Mouse (Mus musculus) thymus, adult 2 months (tissue): ENCODE results near the gene Lmtk3. TPM values are rescaled to one million over a fixed set of nuclear protein-coding genes. Genes with fewer than 3 reads are reported as not detected.

ENCODE experiments used
- DNase-seq: peaks from one replicate; pipeline ENCODE4 v3.0.0; 2021
- H3K27ac ChIP-seq: fragments of 200-500 bp; 2 replicates; pipeline ENCODE4 v1.5.1; 2012; ENCODE audit warnings: low read length, control low read depth; ENCODE audit not compliant: control insufficient read depth, insufficient read depth
- H3K27me3 ChIP-seq: fragments of 200-500 bp; 2 replicates; pipeline ENCODE4 v1.6.1; 2012; ENCODE audit warnings: mild to moderate bottlenecking, low read length, moderate library complexity, mixed read lengths; ENCODE audit not compliant: control insufficient read depth, insufficient read depth
- H3K36me3 ChIP-seq: fragments of 200-500 bp; 2 replicates; pipeline ENCODE4 v1.6.1; 2012; ENCODE audit warnings: mild to moderate bottlenecking, low read length, moderate library complexity; ENCODE audit not compliant: control insufficient read depth, insufficient read depth
- H3K4me1 ChIP-seq: fragments of 200-500 bp; replicated peaks from 2 replicates; pipeline ENCODE4 v1.6.1; 2012; ENCODE audit warnings: low read length; ENCODE audit not compliant: control insufficient read depth, insufficient read depth
- H3K4me3 ChIP-seq: fragments of 200-500 bp; 2 replicates; pipeline ENCODE4 v1.5.1; 2012; ENCODE audit warnings: mild to moderate bottlenecking, low read length, control low read depth, moderate library complexity; ENCODE audit not compliant: control insufficient read depth, insufficient read depth
- CTCF ChIP-seq: fragments of 200-500 bp; IDR thresholded peaks from 2 replicates; pipeline ENCODE4 v1.5.1; 2012; ENCODE audit warnings: mild to moderate bottlenecking, control low read depth, low read length, moderate library complexity, borderline replicate concordance; ENCODE audit not compliant: control insufficient read depth, poor library complexity, insufficient read depth; ENCODE audit errors: extremely low read depth
- POLR2A ChIP-seq: fragments of 200-500 bp; IDR thresholded peaks from 2 replicates; pipeline ENCODE4 v1.6.1; 2012; ENCODE audit warnings: mild to moderate bottlenecking, low read length, control low read depth, moderate library complexity; ENCODE audit not compliant: control insufficient read depth, poor library complexity, insufficient read depth; ENCODE audit errors: extremely low read depth
- WGBS: fragments of 180-500 bp; shearing (Covaris S2); methylation state at CpG from one replicate; pipeline ENCODE4 v1.1.7; 2018; 5-methylcytosine and 5-hydroxymethylcytosine counted together
- polyA plus RNA-seq: library from polyadenylated mRNA; depleted of rRNA; stranded (reverse); fragments of >200 nt; gene quantifications from 2 replicates; pipeline ENCODE4 v1.2.3, GENCODE M21; 2012

The Lmtk3 gene
- polyA plus RNA-seq, 1 experiment = 1.2 TPM

- no peaks in the 10 kb centered on the region for H3K4me1 ChIP-seq
- TF ChIP-seq CTCF = no peak
- no peak for TF ChIP-seq POLR2A
- no peaks in the 10 kb centered on the region for H3K36me3 ChIP-seq
- WGBS = 66% methylated on average over 4 of the region's 4 CpGs
- no peak overlapping the region for H3K27ac ChIP-seq
- DNase-seq = no peak
- H3K4me3 ChIP-seq = no peak overlapping the region
- no peaks in the 10 kb centered on the region for H3K27me3 ChIP-seq
Measured at GRCm38 (mm10) chr7:45771101-45771500, 12.4 kb upstream of the Lmtk3 start.

DNA sequence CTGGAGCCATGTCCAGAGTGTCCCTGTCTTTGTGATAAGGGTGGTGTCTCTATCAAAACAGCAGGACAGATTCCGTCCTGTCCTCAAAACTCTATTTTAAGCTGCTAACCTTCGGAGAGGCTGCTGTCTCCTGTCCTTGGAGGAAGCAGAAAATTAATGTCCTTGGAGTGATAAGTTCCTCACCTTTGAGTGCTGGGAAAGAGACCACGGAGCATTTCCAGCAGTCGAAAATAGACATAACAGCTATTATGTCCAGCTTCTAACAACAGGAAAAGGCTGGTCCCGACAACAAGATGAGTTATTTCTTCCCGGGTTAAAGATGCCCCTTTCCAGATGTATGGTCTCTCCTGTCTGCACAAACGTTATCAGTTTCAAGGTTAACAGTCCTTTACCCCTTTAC is 8.3 kb upstream of the Lmtk3 start:
- no peak for TF ChIP-seq CTCF
- TF ChIP-seq POLR2A = no peak
- no peak for DNase-seq
- peaks cover 12% of the 10 kb centered on the region for H3K4me1 ChIP-seq

GRCm38 (mm10) chr7:45779081-45779641 is 4.4 kb upstream of the Lmtk3 start:
- no peaks in the 10 kb centered on the region; the same call in 1 of the 2 replicates for H3K27me3 ChIP-seq
- peak overlapping the region; percentile 28 for H3K4me3 ChIP-seq
- H3K27ac ChIP-seq = peak overlapping the region; percentile 27
- H3K4me1 ChIP-seq = peaks cover 18% of the 10 kb centered on the region
- DNase-seq = peak; percentile 66
- no peak for TF ChIP-seq CTCF
- 0 out of 2 replicates have a peak, but pooled peaks have one; percentile 22 for TF ChIP-seq POLR2A
- 3% methylated on average over 22 of the region's 22 CpGs for WGBS
- no peaks in the 10 kb centered on the region for H3K36me3 ChIP-seq

More for the DNA sequence above, 8.3 kb upstream of the Lmtk3 start:
- H3K27ac ChIP-seq = no peak overlapping the region
- no peak overlapping the region for H3K4me3 ChIP-seq
- H3K27me3 ChIP-seq = no peaks in the 10 kb centered on the region
- 85% methylated on average over 7 of the region's 7 CpGs for WGBS
- H3K36me3 ChIP-seq = no peaks in the 10 kb centered on the region

DNA sequence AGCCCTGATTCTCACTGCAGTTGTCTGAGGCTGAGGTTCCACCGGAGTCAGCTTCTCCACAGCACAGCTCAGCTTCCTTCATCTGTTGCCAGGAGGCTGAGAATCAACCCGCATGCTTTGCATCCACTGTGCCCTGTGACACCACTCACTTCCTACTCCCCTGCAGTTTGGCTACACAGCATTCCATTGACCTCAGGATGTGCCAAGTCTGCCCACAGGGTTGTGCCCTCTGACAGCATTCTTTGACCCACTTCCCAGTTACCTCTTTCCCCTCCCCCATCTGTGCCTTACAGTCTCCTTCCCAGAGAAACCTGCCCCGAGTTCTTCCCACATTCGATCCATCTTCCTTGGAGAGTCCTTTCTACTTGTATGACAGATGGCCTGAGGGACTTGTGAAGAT is 1.3 kb upstream of the Lmtk3 start:
- no peaks in the 10 kb centered on the region for H3K36me3 ChIP-seq
- H3K4me1 ChIP-seq = peaks cover 31% of the 10 kb centered on the region
- no peak overlapping the region for H3K27ac ChIP-seq
- TF ChIP-seq POLR2A (no peak), CTCF (no peak)
- DNase-seq = no peak
- 73% methylated on average over 4 of the region's 4 CpGs for WGBS
- no peak overlapping the region for H3K4me3 ChIP-seq
- H3K27me3 ChIP-seq = peaks cover 10% of the 10 kb centered on the region; the same call in 1 of the 2 replicates

DNA sequence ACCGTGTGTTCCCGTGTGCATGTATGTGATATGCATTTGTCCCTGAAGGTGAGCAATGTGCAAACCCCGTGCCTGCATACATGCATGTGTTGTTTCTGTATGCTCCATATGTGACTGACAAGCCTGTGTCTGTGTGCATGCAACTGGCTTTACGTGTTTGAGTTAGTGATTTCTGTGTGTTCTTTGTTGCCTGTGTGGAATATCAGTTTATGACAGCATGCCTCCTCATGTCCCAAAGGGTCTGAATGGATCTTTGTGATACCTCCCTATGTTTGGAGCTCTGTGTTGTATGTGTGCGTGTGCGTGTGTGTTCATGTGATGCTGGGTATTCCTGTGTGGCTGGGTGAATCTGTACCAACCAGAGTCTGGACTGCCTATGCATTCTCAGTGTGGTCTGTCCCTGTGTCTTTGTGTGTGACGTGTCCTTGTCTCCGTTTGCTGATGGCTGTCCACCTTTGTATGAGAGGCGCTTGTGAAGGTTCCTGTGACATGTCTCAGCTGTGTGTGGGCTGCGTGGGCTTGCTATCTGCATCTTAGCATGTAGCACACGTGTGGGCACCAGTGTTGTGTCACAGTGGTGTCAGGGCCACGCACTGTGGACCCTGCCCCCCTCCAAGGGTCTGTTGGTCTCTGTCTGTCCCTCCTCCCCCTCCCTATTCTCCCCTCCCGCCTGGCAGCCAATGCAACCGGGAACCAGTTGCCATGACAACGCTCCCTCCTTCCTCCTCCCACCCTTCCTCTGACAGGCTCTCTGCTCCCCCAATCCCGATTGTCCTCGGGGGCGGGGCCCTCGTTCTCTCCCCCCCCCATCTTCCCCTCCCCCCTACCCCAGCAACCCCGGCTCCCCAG is 1.2 kb downstream of the Lmtk3 start, which contains the start of gene Sult2b1:
Gene Sult2b1, minus strand, starts transcription at position 146 of the 849 bp plus-strand sequence.
- Histone ChIP-seq H3K4me3 (peak within 1 kb of the TSS; percentile 64), H3K27ac (no peak within 1 kb of the TSS), H3K27me3 (peaks cover 10% of the 10 kb centered on the region; the same call in 1 of the 2 replicates), H3K36me3 (no peaks in the 10 kb centered on the region), H3K4me1 (peaks cover 21% of the 10 kb centered on the region)
- TF ChIP-seq CTCF = no peak
- 35% methylated on average over 19 of the region's 20 CpGs for WGBS
- DNase-seq = no peak

DNA sequence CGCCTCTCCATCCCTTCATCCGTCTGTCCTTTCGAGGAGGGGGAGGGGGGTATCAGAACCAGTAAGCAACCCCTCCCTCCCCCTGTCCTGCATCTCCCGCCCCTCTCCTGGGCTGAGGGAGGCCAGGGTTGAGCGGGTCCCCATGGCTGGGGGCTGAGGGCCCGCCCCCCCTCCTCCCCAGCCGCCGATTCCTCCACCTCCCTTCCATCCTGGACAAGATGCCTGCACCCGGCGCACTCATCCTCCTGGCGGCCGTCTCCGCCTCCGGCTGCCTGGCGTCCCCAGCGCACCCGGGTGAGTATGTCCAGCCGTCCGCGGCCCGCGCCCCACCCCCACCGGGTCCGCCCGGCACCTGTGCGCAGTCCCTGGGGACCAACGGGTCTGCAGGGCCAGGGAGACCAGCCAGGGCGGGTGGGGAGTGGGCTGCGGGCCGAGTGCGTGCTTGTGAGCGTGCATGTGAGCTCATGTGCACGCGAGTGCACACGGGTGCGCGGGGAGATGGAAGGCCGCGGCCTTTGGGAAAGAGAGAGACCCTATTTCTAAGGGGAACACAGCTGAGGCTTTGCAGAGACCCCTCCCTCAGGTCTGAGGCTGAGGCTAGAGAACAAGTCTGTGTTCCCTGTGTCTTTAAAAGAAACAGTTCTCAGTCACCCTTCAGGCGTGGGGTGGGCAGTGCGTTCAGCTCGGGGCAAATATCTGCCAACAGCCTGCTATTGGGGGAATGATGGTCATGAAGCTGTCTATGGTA is 2.0 kb downstream of the Lmtk3 start:
- no peak for DNase-seq
- Histone ChIP-seq H3K36me3 (no peaks in the 10 kb centered on the region), H3K4me3 (no peak overlapping the region), H3K27ac (no peak overlapping the region), H3K27me3 (peaks cover 10% of the 10 kb centered on the region; the same call in 1 of the 2 replicates), H3K4me1 (peaks cover 19% of the 10 kb centered on the region)
- TF ChIP-seq CTCF = no peak
- TF ChIP-seq POLR2A = no peak
- WGBS = 7% methylated on average over 40 of the region's 42 CpGs
